Mouse (Mus musculus): ENCODE results near the gene Serpinb9.
A peak's percentile ranks its signal among the peaks of the same experiment; 100 is the strongest.
"Not testable (repeated sequence)": the region's sequence is repeated elsewhere in the genome, so short reads cannot be mapped to it uniquely, and the experiment has no call there.

Serpinb9 gene

GRCm38 (mm10) chr13:33001341-33001740, 1.7 kb upstream of the Serpinb9 start:
- peak; percentile 72 for DNase-seq (ENCODE audit: low read depth, low spot score)

GRCm38 (mm10) chr13:33003523-33004413, 718 bp downstream of the Serpinb9 start:
- DNase-seq (ENCODE audit: low read depth, low spot score) = peak; percentile 46

- peak; percentile 82 for DNase-seq (ENCODE audit: low read depth, low spot score)
These were observed 1.5 kb downstream of the Serpinb9 start for GRCm38 (mm10) chr13:33004414-33005105.

- no peak for DNase-seq (ENCODE audit: low read depth, low spot score)
These were observed 2.5 kb downstream of the Serpinb9 start for GRCm38 (mm10) chr13:33005501-33006075.

GRCm38 (mm10) chr13:33006555-33006954, 3.5 kb downstream of the Serpinb9 start:
- no peak for DNase-seq (ENCODE audit: low read depth, low spot score)

- DNase-seq (ENCODE audit: low read depth, low spot score) = no peak
These were observed 9.3 kb downstream of the Serpinb9 start for GRCm38 (mm10) chr13:33012395-33012794.

- no peak for DNase-seq (ENCODE audit: low read depth, low spot score)
These were observed 10.2 kb downstream of the Serpinb9 start for GRCm38 (mm10) chr13:33013271-33013670.

GRCm38 (mm10) chr13:33022371-33022770, 19.3 kb downstream of the Serpinb9 start:
- DNase-seq (ENCODE audit: low read depth, low spot score) = no peak

GRCm38 (mm10) chr13:33026427-33027057, 23.5 kb downstream of the Serpinb9 start:
- DNase-seq (ENCODE audit: low read depth, low spot score) = no peak

GRCm38 (mm10) chr13:33027244-33027643, 24.2 kb downstream of the Serpinb9 start, which contains the start of gene Serpinb9b:
TSS of gene Serpinb9b (plus strand) at chr13:33027416.
- DNase-seq (ENCODE audit: low read depth, low spot score) = no peak

GRCm38 (mm10) chr13:33028146-33028545, 25.1 kb downstream of the Serpinb9 start:
- no peak for DNase-seq (ENCODE audit: low read depth, low spot score)

GRCm38 (mm10) chr13:33028550-33028949, 25.5 kb downstream of the Serpinb9 start:
- no peak for DNase-seq (ENCODE audit: low read depth, low spot score)

GRCm38 (mm10) chr13:33029478-33029877, 26.4 kb downstream of the Serpinb9 start:
- not testable (repeated sequence) for DNase-seq (ENCODE audit: low read depth, low spot score)

GRCm38 (mm10) chr13:33030281-33030680, 27.2 kb downstream of the Serpinb9 start:
- no peak for DNase-seq (ENCODE audit: low read depth, low spot score)

GRCm38 (mm10) chr13:33035506-33035905, 32.5 kb downstream of the Serpinb9 start:
- no peak for DNase-seq (ENCODE audit: low read depth, low spot score)

GRCm38 (mm10) chr13:33043542-33043941, 40.5 kb downstream of the Serpinb9 start:
- DNase-seq (ENCODE audit: low read depth, low spot score) = no peak

- no peak for DNase-seq (ENCODE audit: low read depth, low spot score)
These were observed 44.2 kb downstream of the Serpinb9 start for GRCm38 (mm10) chr13:33047234-33047633.

- no peak for DNase-seq (ENCODE audit: low read depth, low spot score)
These were observed 45.1 kb downstream of the Serpinb9 start for GRCm38 (mm10) chr13:33048187-33048586.

GRCm38 (mm10) chr13:33051697-33052096, 48.6 kb downstream of the Serpinb9 start:
- no peak for DNase-seq (ENCODE audit: low read depth, low spot score)

GRCm38 (mm10) chr13:33063048-33063447, 60.0 kb downstream of the Serpinb9 start:
- DNase-seq (ENCODE audit: low read depth, low spot score) = no peak
